Mouse (Mus musculus) cerebellum, adult 18-20 months (tissue): Measurements from ENCODE around the gene Enthd1.
A peak's percentile ranks its signal among the peaks of the same experiment; 100 is the strongest.

Experiments used
- DNase-seq, 2 experiments: peaks; one replicate each; pipeline ENCODE4 v3.0.0; 2021

The Enthd1 gene

DNA sequence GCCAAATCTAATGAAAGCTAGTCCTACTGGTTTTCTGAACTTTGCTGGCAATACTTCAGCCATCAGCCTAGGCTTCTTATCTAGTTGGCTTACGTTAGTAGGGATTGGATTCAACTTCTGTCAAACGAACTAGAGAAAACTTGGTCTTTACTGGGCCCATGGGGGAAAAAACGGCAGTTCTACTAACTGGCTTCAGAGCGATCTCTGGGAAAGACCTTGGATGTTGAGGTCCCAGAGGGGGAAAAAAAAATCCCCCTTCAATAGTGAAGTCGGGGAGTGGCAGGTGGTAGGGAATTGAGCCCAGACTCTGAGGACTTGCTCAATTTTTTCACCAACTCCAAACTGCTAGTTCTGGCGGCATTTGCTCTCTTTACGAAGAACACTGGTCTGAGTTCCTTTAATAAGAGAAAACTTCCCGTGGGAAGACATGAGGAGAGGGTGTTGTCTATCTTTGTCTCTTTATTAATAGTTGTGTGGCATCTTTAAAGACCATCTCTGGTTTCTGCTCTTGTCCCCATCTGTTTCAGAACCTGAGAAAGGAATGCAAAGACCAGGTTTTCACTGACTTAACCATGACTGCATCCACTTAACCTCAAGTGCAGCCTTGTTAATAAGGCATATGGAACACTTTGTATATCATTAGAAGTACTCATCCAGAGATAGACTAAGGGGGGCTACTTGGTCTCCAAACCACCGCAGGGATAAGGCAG is 8.0 kb upstream of the Enthd1 start:
- DNase-seq: no peak

GRCm38 (mm10) chr15:80572291-80572690 is 7.3 kb upstream of the Enthd1 start, which contains the start of gene Grap2:
Gene Grap2, plus strand, starts transcription at chr15:80572594.
- DNase-seq: no peak

GRCm38 (mm10) chr15:80571611-80572010 is 6.7 kb upstream of the Enthd1 start:
- no peak for DNase-seq

GRCm38 (mm10) chr15:80570226-80570625 is 5.3 kb upstream of the Enthd1 start:
- DNase-seq: no peak

DNA sequence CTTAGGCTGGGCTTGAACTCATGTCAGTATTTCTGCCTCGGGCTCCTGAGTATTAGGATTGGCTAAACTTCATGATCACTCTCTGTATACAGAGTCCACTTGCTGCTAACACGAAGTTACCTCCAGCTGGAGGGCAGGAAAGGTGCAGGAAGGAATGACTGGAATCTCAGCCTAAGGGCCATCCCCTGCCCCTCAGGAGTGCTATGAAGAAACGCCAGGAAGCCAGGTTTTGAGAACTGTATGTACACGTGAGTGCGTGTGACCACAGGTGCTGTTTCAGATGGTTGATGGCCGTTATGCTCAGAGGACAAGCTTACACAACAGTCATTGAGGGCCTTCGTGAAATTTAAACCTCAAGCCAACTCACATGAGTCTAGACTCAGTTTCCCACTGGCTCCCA is 4.2 kb upstream of the Enthd1 start:
- no peak for DNase-seq

DNA sequence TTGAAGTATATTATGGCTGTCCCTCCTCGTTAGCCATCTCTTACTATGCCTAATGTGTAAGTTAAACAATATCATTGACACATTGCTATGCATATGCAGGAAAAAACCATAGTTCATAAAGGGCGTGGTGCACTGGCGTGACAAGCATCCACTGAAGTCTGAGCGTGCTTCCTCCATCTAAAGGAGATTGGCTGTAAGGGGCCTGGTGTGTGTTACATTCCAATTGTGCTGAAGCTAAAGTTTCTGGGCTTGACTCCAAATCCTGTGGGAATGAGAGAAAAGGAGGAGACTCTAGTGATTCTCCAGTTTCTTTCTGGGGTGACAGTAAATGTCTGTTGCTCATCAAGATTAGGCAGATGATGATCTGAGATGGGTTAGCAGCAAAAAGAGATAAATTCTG is 2.8 kb upstream of the Enthd1 start:
- no peak for DNase-seq

- no peak for DNase-seq
Observed at GRCm38 (mm10) chr15:80567139-80567538, 2.2 kb upstream of the Enthd1 start.

DNA sequence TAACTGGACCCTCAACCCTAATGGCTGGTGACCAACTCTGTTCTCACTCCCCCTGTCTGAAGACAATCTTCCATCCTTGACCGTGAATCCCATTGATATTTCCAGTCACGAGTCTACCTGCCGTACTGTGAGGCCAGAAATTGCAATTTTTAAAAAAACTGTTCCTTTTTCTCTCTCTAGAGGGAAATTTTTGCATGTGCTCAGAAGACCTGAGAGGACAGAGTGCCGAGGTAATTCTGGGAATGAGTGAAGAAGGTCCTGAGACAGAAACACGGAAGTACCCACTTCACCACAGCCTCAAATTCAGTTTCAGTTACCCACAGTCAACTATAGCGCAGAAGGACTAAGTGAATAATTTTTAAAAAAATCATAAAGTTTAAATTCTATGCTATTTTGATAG is 1.7 kb upstream of the Enthd1 start:
- no peak for DNase-seq

DNA sequence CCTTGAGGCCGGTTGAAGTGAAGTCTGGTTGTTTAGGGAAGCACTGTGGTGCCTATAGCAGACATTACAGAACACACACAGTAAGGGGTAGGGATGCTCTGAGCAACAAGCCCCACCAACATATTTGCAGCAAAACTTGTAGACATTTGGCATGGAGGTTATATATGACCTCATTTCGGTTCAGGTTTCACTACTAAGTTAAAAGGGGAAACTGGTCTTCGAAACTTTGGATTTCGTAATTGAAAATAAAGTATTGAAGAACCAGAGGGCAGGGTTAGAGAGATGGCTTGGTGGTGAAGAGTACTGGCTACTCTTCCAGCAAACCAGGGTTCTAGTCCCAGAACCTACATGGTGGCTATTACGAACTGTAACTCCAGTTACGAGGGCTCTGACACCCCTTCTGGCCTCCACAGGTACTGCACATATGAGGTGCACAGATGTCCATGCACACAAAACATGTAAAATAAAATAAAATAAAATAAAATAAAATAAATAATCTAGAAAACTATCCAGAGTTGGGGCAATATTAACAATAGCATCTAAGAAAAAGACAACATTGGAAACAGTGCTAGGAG is 1.2 kb downstream of the Enthd1 start:
- DNase-seq: peak in 1 of 2 experiments; percentile 20

DNA sequence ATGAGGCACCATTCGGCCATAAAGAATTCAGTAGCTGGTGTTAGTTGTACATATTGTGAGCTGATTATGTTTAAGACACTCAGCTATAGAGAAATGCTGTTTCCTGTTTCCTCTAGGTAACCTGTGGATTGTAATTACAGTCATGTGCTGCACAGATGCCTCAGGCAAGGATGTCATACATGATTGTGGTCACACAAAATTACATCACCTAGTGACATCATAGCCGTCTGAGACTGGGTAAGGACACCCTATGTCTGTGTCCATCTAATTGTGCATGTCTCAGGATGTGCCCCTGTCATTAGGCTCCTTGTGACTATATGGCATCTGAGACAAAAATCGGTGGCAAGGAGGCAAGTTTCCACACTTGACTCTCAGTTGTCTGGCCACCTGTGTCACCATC is 2.5 kb downstream of the Enthd1 start:
- DNase-seq: no peak

GRCm38 (mm10) chr15:80560646-80561580 is 4.0 kb downstream of the Enthd1 start:
- DNase-seq: peak; percentile 53 to 67

DNA sequence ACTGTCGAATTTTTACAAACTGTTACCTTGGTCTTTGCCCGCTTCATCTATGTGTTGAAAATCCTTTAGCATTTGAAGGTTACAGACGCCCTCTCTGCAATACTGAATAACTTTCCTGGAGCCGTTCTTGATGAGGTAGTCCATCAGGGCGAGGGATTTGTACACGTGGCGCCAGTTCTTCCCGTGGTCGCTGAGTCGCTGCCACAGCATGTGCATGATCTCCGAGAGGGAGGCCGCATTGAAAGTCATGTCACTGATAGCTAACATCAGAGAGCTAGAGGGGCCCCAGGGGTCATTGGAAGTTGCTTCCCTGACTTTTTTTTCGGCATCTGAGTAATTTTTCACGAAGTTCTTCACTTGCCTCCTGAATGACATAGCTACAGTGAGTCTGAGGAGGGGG is 5.0 kb downstream of the Enthd1 start:
- no peak for DNase-seq

DNA sequence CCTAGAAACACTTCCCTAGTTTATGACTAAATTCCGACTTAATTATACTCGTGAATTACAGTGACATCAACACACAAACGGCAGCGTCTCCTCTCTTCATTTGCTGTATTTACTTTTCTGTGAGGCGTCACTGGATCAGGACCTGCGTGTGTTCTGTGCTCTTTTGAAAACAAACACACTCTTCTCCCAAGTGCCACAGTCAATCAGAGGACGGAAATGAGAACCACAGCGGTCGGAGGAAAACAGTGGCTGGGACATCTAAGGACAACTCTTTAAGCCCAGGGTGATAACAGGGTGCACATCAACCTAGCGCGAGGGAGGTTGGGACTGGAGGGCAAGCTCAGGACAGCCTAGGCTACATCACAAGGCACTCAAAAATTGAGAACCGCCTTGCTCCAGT is 5.4 kb downstream of the Enthd1 start:
- no peak for DNase-seq

GRCm38 (mm10) chr15:80557745-80558144 is 7.2 kb downstream of the Enthd1 start:
- DNase-seq: no peak

DNA sequence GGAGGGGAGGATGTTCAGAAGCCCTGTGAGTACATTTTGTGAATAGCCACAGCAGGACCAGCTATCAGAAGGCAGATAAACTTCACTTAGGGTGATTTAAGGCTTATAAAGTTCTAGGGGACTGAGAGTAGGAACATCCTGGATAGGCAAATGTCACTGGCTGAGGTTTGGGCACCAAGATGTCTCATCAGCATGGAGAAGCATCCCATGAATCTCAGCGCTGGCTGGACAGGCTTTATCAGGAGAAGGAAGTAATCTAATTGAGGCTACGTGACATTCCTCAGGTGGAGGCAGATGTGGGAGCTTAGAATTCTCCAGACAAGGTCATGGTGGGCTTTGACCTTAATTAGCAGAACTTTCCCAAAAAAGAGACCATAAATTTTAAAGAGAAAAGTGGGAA is 8.9 kb downstream of the Enthd1 start:
- DNase-seq: no peak

GRCm38 (mm10) chr15:80554860-80555822 is 9.8 kb downstream of the Enthd1 start:
- DNase-seq: no peak

DNA sequence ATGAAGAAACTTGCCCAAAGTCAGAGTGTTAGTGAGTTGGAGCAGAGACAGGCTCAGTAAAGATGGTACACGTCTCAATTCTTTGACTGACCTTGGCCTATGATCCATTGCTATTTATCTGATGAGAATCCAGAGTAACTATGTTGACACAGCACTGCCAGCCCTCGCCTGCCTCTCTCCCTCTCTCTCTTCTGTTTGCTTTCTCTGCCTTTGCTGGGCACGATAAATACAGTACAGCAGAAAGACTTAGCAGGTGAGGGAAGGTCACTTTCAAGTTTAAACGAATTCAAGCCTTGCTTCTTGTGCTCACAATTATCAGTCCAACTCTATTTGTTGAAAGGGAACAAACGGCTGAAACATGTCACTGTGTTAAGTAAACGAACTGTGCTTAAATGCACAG is 19.5 kb downstream of the Enthd1 start:
- DNase-seq: no peak

DNA sequence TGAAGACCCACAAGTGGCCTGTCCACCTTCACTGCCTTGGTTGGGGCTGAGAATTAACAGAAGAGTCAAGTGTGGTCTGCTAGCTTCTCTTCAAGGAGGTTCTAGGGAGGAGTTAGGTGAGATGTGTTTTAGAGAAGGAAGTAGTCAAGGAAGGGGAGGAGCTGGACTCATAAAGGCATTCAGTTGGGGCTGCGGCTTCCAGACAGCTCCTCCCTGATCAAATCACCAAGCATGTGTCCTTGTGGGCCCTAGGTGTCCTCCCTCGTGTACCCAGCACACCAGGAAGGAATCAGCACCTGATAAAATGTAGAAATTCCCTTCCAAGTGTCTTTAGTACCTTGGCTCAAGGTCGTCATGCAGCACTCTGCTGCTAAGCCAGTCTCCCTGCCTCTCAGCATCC is 20.8 kb downstream of the Enthd1 start:
- no peak for DNase-seq

DNA sequence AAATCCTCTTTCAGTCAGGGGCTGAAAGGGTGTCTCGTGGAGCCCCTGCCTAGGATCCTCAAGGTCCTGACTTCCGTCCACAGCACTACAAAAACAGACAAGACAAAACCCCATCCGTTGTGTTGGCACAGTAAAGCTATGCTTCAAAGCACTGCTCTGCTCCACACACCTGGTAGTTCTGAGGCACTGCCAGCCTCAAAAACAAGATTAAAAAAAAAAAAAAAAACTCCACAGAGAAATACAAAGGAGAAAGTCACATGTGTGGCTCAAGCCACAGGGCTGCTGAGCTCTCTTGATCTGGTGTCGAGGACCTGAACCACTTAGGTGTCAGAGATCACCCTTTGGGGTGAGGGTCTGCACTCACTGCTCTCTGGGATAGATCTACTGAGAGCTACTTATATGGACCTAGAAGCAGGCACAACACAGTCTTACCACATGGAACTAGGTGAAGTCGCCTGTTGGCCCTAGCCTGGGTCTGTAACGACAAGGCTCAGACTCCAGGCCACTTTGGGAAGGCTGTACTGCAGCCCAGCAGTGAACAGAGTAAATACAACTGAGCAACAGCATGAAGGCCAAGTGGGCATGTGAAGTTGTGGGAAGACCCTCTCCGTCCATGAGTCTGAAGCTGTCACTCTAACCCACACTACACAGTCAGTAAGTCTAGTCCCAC is 26.1 kb downstream of the Enthd1 start:
- no peak for DNase-seq

GRCm38 (mm10) chr15:80538075-80538474 is 26.9 kb downstream of the Enthd1 start:
- no peak for DNase-seq

DNA sequence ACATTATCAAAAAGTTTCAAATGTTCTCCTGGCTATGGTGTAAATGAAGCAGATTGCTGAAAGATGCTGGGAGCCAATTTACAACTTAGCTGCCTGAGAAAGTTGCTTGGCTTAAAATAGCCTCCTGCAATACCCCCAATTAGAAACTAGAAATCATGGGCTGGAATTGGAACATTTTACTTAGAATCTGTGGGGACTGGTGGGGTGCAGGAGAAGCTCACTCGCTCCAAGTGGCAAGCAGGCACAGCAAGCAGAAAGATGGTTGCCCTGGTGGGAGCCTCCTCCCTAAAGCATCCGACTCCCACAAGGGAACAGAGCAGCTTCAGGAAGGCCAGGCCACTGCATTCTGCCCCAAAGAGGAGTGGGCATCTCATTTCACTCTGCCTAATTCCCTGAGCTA is 28.9 kb downstream of the Enthd1 start:
- no peak for DNase-seq

- DNase-seq: no peak
Observed at GRCm38 (mm10) chr15:80533274-80533673, 31.7 kb downstream of the Enthd1 start.
